Mouse (Mus musculus) lung, embryonic 16.5 days (tissue): Measurements from ENCODE around the gene Mtif3. TPM values are rescaled to one million over a fixed set of nuclear protein-coding genes. Genes with fewer than 3 reads are reported as not detected.

Experiments
- ATAC-seq: fragments of 200-750 bp; cut with Nextera tagmentation; 2 replicates; pipeline ENCODE4 v1.8.0; 2017; ENCODE audit warnings: low read depth, mild to moderate bottlenecking, moderate library complexity
- H3K27ac ChIP-seq: fragments of 300-500 bp; sonication (generic); 2 replicates; pipeline ENCODE4 v1.5.1; 2014; ENCODE audit warnings: mild to moderate bottlenecking, control low read depth, low read length
- H3K27me3 ChIP-seq: fragments of 300-500 bp; sonication (generic); 2 replicates; pipeline ENCODE4 v1.6.1; 2014; ENCODE audit warnings: low read depth, low read length, mixed read lengths; ENCODE audit not compliant: control insufficient read depth, insufficient read depth
- H3K36me3 ChIP-seq: fragments of 300-500 bp; sonication (generic); 2 replicates; pipeline ENCODE4 v1.6.1; 2014; ENCODE audit warnings: low read length; ENCODE audit not compliant: control insufficient read depth, insufficient read depth
- H3K4me1 ChIP-seq: fragments of 300-500 bp; sonication (generic); replicated peaks from 2 replicates; pipeline ENCODE4 v1.6.1; 2014; ENCODE audit warnings: low read length, mixed read lengths; ENCODE audit not compliant: control insufficient read depth, insufficient read depth
- H3K4me2 ChIP-seq: fragments of 300-500 bp; sonication (generic); 2 replicates; pipeline ENCODE4 v1.6.1; 2014; ENCODE audit warnings: low read depth, low read length, control low read depth
- H3K4me3 ChIP-seq: fragments of 300-500 bp; sonication (generic); 2 replicates; pipeline ENCODE4 v1.5.1; 2014; ENCODE audit warnings: mild to moderate bottlenecking, low read length, control low read depth
- H3K9ac ChIP-seq: fragments of 300-500 bp; sonication (generic); 2 replicates; pipeline ENCODE4 v1.6.1; 2014; ENCODE audit warnings: low read length, control low read depth
- H3K9me3 ChIP-seq: fragments of 300-500 bp; sonication (generic); 2 replicates; pipeline ENCODE4 v1.6.1; 2016; ENCODE audit warnings: low read length; ENCODE audit not compliant: control insufficient read depth
- WGBS: fragments of 180-500 bp; shearing (Covaris S2); extraction: QIAGEN DNeasy Blood & Tissue Kit; methylation state at CpG from one replicate; pipeline ENCODE4 v1.1.7; 2014; 5-methylcytosine and 5-hydroxymethylcytosine counted together
- polyA plus RNA-seq: library from polyadenylated mRNA; unstranded; fragments of >200 nt; fragmentation: Nextera tagmentation; extraction: Ambion mirVana; gene quantifications from 2 replicates; pipeline ENCODE4 v1.2.1, GENCODE M21; 2015

Mtif3 gene
- polyA plus RNA-seq, result 20.2 and 21.0 TPM in 2 replicates

- peak within 1 kb of the TSS; percentile 73 for H3K27ac ChIP-seq
- H3K4me3 ChIP-seq, result peak within 1 kb of the TSS; percentile 97
- H3K4me1 ChIP-seq, result peaks cover 5% of the 10 kb centered on the region
- H3K9me3 ChIP-seq, result no peaks in the 10 kb centered on the region; the same call in 1 of the 2 replicates
- peaks cover 7% of the 10 kb centered on the region; the same call in 1 of the 2 replicates for H3K36me3 ChIP-seq
- WGBS, result under 1% methylated on average over 46 of the region's 46 CpGs
- peak within 1 kb of the TSS; percentile 84 for H3K4me2 ChIP-seq
- peak; percentile 85 for ATAC-seq
- H3K27me3 ChIP-seq, result no peaks in the 10 kb centered on the region
- H3K9ac ChIP-seq, result peak within 1 kb of the TSS; percentile 94
These were observed at the start of gene Mtif3 for GRCm38 (mm10) chr5:146963118-146963936. Gene Mtif3, minus strand, starts transcription at chr5:146963800.

- no peak for ATAC-seq
- 80% methylated on average over 10 of the region's 10 CpGs for WGBS
These were observed 47.7 kb upstream of the Mtif3 start for GRCm38 (mm10) chr5:147011333-147011732.

DNA sequence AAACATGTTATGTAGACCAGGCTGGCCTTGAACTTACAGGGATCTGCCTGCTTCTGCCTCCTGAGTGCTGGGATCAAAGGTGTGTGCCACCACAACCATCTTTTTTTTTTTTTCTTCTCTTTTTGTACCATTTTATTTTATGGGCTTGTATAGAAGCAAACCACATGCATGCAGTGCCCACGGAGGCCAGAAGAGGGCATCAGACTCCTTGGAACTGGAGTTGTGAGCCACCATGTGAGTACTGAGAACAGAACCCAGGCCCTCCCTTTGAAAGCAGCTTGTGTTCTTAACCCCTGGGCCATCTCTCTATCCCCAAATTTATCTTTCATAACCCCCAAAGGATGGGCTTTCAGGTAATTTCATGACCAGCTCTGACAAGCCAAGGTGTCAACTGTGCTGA lies 39.7 kb upstream of the Mtif3 start:
- WGBS, result 60% methylated on average over 1 of the region's 1 CpGs
- Histone ChIP-seq H3K36me3 (no peaks in the 10 kb centered on the region), H3K9me3 (peaks cover 2% of the 10 kb centered on the region), H3K27me3 (no peaks in the 10 kb centered on the region), H3K4me2 (no peak overlapping the region), H3K4me1 (no peaks in the 10 kb centered on the region), H3K9ac (no peak overlapping the region), H3K27ac (no peak overlapping the region), H3K4me3 (no peak overlapping the region)
- no peak for ATAC-seq

More at GRCm38 (mm10) chr5:147011333-147011732, 47.7 kb upstream of the Mtif3 start:
- Histone ChIP-seq H3K9ac (no peak overlapping the region), H3K27ac (no peak overlapping the region), H3K4me2 (no peak overlapping the region), H3K9me3 (no peaks in the 10 kb centered on the region; the same call in 1 of the 2 replicates), H3K27me3 (no peaks in the 10 kb centered on the region), H3K36me3 (peaks cover under 1% of the 10 kb centered on the region; the same call in 1 of the 2 replicates), H3K4me1 (no peaks in the 10 kb centered on the region), H3K4me3 (no peak overlapping the region)

DNA sequence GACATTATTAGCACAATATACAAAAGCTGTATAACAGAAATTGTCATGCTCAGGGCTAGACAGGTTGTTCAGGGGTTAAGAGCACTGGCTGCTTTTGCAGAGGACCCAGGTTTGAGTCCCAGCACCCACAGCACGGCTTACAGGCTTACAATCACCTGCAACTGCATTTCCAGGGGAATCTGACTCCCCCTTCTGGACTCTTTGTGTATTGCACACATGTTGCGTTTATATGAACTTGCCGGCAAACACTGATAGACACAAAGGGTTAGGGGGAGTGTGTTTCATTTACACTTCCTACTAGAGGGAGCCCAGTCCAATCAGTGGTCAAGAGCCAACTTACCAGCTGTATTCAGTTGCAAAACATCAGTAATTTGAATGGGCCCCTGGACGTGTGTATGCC lies 37.7 kb upstream of the Mtif3 start:
- no peak overlapping the region for H3K27ac ChIP-seq
- H3K4me3 ChIP-seq, result no peak overlapping the region
- no peak overlapping the region for H3K4me2 ChIP-seq
- no peaks in the 10 kb centered on the region for H3K27me3 ChIP-seq
- no peaks in the 10 kb centered on the region for H3K4me1 ChIP-seq
- no peak for ATAC-seq
- H3K9me3 ChIP-seq, result peaks cover 2% of the 10 kb centered on the region
- WGBS, result 76% methylated on average over 4 of the region's 4 CpGs
- H3K36me3 ChIP-seq, result no peaks in the 10 kb centered on the region
- H3K9ac ChIP-seq, result no peak overlapping the region

DNA sequence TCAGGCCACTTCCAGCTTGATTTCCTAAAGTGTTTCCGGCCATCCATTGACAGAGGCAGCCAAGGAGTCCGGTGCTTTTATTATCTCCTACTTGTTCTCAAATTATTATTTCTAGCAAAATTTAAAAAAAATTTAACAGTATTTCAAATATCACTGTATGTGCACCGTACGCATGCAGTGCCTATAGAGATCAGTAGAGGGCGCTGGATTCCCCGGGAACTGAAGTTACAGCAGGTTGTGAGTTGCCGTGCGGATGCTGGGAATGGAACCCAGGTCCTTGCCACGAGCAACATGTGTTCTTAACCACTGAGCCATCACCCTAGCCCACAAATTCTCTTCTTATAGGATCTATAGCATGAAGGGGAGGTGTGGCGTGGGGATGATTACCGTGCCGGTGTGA lies 35.2 kb upstream of the Mtif3 start:
- Histone ChIP-seq H3K27ac (no peak overlapping the region), H3K27me3 (no peaks in the 10 kb centered on the region), H3K9me3 (peaks cover 2% of the 10 kb centered on the region), H3K36me3 (no peaks in the 10 kb centered on the region), H3K4me1 (no peaks in the 10 kb centered on the region), H3K9ac (no peak overlapping the region), H3K4me2 (no peak overlapping the region), H3K4me3 (no peak overlapping the region)
- no peak for ATAC-seq
- WGBS, result 88% methylated on average over 12 of the region's 12 CpGs

GRCm38 (mm10) chr5:146996812-146997211 lies 33.2 kb upstream of the Mtif3 start:
- no peak overlapping the region for H3K4me3 ChIP-seq
- no peaks in the 10 kb centered on the region for H3K27me3 ChIP-seq
- H3K27ac ChIP-seq, result no peak overlapping the region
- WGBS, result 82% methylated on average over 7 of the region's 7 CpGs
- no peak for ATAC-seq
- H3K9ac ChIP-seq, result no peak overlapping the region
- no peak overlapping the region for H3K4me2 ChIP-seq
- H3K36me3 ChIP-seq, result no peaks in the 10 kb centered on the region
- H3K4me1 ChIP-seq, result no peaks in the 10 kb centered on the region
- peaks cover 2% of the 10 kb centered on the region; the same call in 1 of the 2 replicates for H3K9me3 ChIP-seq

DNA sequence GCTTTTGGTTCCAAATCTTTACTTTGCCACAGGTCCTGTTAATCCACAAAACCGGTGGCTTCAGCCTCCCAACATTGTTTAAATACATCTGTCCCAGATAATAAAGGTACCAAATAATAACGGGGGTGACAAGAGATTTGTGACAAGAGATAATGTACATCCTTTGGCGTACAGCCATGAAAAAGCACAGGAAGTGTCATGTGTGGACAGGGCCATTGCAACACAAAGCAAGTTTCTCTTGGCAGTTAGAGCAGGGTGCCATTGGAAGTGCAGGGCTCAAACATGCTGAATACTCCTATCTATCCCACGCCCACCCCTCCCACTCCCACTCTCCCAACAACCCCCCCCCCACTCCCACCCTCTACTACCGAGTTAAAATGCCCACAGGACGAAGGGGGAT lies 31.4 kb upstream of the Mtif3 start:
- no peaks in the 10 kb centered on the region for H3K36me3 ChIP-seq
- H3K27ac ChIP-seq, result no peak overlapping the region
- no peaks in the 10 kb centered on the region for H3K27me3 ChIP-seq
- H3K9me3 ChIP-seq, result no peaks in the 10 kb centered on the region
- 27% methylated on average over 6 of the region's 6 CpGs for WGBS
- H3K4me1 ChIP-seq, result no peaks in the 10 kb centered on the region
- H3K4me2 ChIP-seq, result no peak overlapping the region
- no peak overlapping the region for H3K9ac ChIP-seq
- no peak overlapping the region for H3K4me3 ChIP-seq
- peak; percentile 36; the same call in 1 of the 2 replicates for ATAC-seq

- H3K9ac ChIP-seq, result no peak overlapping the region
- no peaks in the 10 kb centered on the region for H3K4me1 ChIP-seq
- H3K36me3 ChIP-seq, result no peaks in the 10 kb centered on the region
- H3K4me2 ChIP-seq, result no peak overlapping the region
- WGBS, result 66% methylated on average over 8 of the region's 8 CpGs
- ATAC-seq, result no peak
- H3K27ac ChIP-seq, result no peak overlapping the region
- no peak overlapping the region for H3K4me3 ChIP-seq
- H3K9me3 ChIP-seq, result no peaks in the 10 kb centered on the region
- H3K27me3 ChIP-seq, result no peaks in the 10 kb centered on the region
These were observed 29.9 kb upstream of the Mtif3 start for GRCm38 (mm10) chr5:146993509-146993908.

DNA sequence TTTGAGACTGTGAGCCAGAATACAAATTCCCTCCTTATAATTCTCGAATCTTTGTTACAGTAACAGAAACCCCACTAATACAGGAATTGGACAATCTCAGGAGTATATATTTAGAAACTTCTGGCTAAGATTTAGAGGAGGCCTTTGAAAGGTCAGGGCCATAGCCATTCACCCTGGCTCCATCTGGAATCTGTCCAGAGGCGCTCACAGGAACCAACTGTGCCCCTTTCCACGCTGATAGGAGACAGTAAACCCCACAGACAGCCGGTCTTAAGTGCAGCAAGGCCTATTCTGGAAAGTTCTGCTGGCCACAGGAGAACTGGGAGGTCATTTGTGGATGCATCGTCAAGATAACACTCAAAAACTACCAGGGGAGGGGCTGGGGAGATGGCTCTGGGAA lies 25.5 kb upstream of the Mtif3 start:
- Histone ChIP-seq H3K9ac (no peak overlapping the region), H3K4me1 (no peaks in the 10 kb centered on the region), H3K27me3 (no peaks in the 10 kb centered on the region), H3K4me3 (no peak overlapping the region), H3K4me2 (no peak overlapping the region), H3K9me3 (no peaks in the 10 kb centered on the region), H3K27ac (no peak overlapping the region), H3K36me3 (no peaks in the 10 kb centered on the region)
- no peak for ATAC-seq
- WGBS, result 59% methylated on average over 5 of the region's 5 CpGs
